Mouse (Mus musculus): ENCODE data around the gene Nek5.

DNA sequence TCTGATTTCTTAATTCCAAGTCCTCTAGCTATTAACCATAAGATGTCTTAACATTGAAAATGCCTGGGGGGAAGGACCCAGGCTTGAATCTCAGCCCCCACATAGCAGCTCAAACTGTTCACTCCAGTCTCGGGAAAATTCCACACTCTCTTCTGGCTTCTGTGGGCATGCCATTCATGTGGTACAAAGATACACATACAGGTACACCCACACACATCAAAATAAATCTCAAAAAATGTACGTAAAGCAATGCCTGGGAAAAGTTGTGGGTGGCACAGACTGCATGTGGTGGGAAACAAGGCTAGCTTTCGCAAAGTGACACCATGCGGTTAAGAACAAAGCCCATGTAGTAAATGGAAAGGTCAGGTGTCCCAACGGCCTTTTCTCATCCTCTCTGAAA lies 44.3 kb upstream of the Nek5 start:
- TF ChIP-seq EP300 (IDR thresholded peaks at IDR 0.05; ENCODE audit: low read depth) (no peak), CTCF (IDR thresholded peaks at IDR 0.05; ENCODE audit: low read depth) (no peak)
